Mouse (Mus musculus) forebrain, embryonic 15.5 days (tissue): ENCODE data around the gene 1700037H04Rik. TPM values are rescaled to one million over a fixed set of nuclear protein-coding genes. Genes with fewer than 3 reads are reported as not detected.

Experiments used
- ATAC-seq: fragments of 200-750 bp; cut with Nextera tagmentation; replicated peaks from 2 replicates; pipeline ENCODE4 v1.8.0; 2017; ENCODE audit warnings: mild to moderate bottlenecking, moderate TSS enrichment, moderate library complexity
- H3K27ac ChIP-seq: fragments of 300-500 bp; sonication (generic); replicated peaks from 2 replicates; pipeline ENCODE4 v1.5.1; 2015; ENCODE audit warnings: mild to moderate bottlenecking, inconsistent platforms
- H3K27me3 ChIP-seq: fragments of 300-500 bp; sonication (generic); 2 replicates; pipeline ENCODE4 v1.6.1; 2015; ENCODE audit warnings: inconsistent platforms
- H3K36me3 ChIP-seq: fragments of 300-500 bp; sonication (generic); 2 replicates; pipeline ENCODE4 v1.6.1; 2015; ENCODE audit warnings: mild to moderate bottlenecking, inconsistent platforms
- H3K4me1 ChIP-seq: fragments of 300-500 bp; sonication (generic); 2 replicates; pipeline ENCODE4 v1.6.1; 2015; ENCODE audit warnings: inconsistent platforms
- H3K4me2 ChIP-seq: fragments of 300-500 bp; sonication (generic); replicated peaks from 2 replicates; pipeline ENCODE4 v1.6.1; 2015; ENCODE audit warnings: mild to moderate bottlenecking, inconsistent platforms
- H3K4me3 ChIP-seq: fragments of 300-500 bp; sonication (generic); 2 replicates; pipeline ENCODE4 v1.5.1; 2015; ENCODE audit warnings: mild to moderate bottlenecking, inconsistent platforms
- H3K9ac ChIP-seq: fragments of 300-500 bp; sonication (generic); replicated peaks from 2 replicates; pipeline ENCODE4 v1.6.1; 2015; ENCODE audit warnings: mild to moderate bottlenecking, inconsistent platforms
- H3K9me3 ChIP-seq: fragments of 300-500 bp; sonication (generic); 2 replicates; pipeline ENCODE4 v1.6.1; 2016; ENCODE audit warnings: inconsistent platforms
- WGBS: fragments of 180-500 bp; shearing (Covaris S2); methylation state at CpG from one replicate; pipeline ENCODE4 v1.1.7; 2015; ENCODE audit warnings: mixed read lengths; 5-methylcytosine and 5-hydroxymethylcytosine counted together
- polyA plus RNA-seq: library from polyadenylated mRNA; unstranded; fragments of >200 nt; fragmentation: Nextera tagmentation; extraction: Ambion mirVana; gene quantifications from 2 replicates; pipeline ENCODE4 v1.2.1, GENCODE M21; 2015

1700037H04Rik gene
- polyA plus RNA-seq = 88.7 and 95.4 TPM in 2 replicates

- peak; percentile 98 for ATAC-seq
- H3K9ac ChIP-seq = peak within 1 kb of the TSS; percentile 78
- H3K4me1 ChIP-seq = peaks cover 30% of the 10 kb centered on the region
- WGBS = under 1% methylated on average over 54 of the region's 54 CpGs
- H3K4me2 ChIP-seq = peak within 1 kb of the TSS; percentile 60
- no peaks in the 10 kb centered on the region for H3K9me3 ChIP-seq
- H3K27ac ChIP-seq = peak within 1 kb of the TSS; percentile 94
- H3K27me3 ChIP-seq = no peaks in the 10 kb centered on the region
- no peaks in the 10 kb centered on the region for H3K36me3 ChIP-seq
- peak within 1 kb of the TSS; percentile 70 for H3K4me3 ChIP-seq
These were observed at the start of gene 1700037H04Rik for GRCm38 (mm10) chr2:131159938-131160581. Gene 1700037H04Rik (minus strand): TSS chr2:131160081.

- H3K4me3 ChIP-seq = peak overlapping the region; percentile 67; the same call in 1 of the 2 replicates
- H3K4me1 ChIP-seq = peaks cover 15% of the 10 kb centered on the region
- 76% methylated on average over 4 of the region's 4 CpGs for WGBS
- no peaks in the 10 kb centered on the region for H3K27me3 ChIP-seq
- H3K36me3 ChIP-seq = peaks cover 3% of the 10 kb centered on the region
- peak; percentile 1; the same call in 1 of the 2 replicates for ATAC-seq
- peak overlapping the region; percentile 62 for H3K4me2 ChIP-seq
- peak overlapping the region; percentile 73 for H3K9ac ChIP-seq
- no peaks in the 10 kb centered on the region for H3K9me3 ChIP-seq
- H3K27ac ChIP-seq = peak overlapping the region; percentile 91
These were observed 49.4 kb upstream of the 1700037H04Rik start for GRCm38 (mm10) chr2:131209125-131209795.

- Histone ChIP-seq H3K4me2 (no peak overlapping the region), H3K36me3 (peaks cover 3% of the 10 kb centered on the region), H3K9me3 (no peaks in the 10 kb centered on the region), H3K9ac (no peak overlapping the region), H3K27me3 (no peaks in the 10 kb centered on the region), H3K4me3 (no peak overlapping the region), H3K4me1 (peaks cover 15% of the 10 kb centered on the region), H3K27ac (no peak overlapping the region)
- ATAC-seq = no peak
- WGBS = 93% methylated on average over 2 of the region's 2 CpGs
These were observed 48.5 kb upstream of the 1700037H04Rik start for GRCm38 (mm10) chr2:131208356-131208755.

- H3K27me3 ChIP-seq = no peaks in the 10 kb centered on the region
- 84% methylated on average over 4 of the region's 4 CpGs for WGBS
- H3K9me3 ChIP-seq = no peaks in the 10 kb centered on the region
- no peak within 1 kb of the TSS for H3K4me2 ChIP-seq
- H3K27ac ChIP-seq = no peak within 1 kb of the TSS
- H3K4me1 ChIP-seq = peaks cover 15% of the 10 kb centered on the region
- no peaks in the 10 kb centered on the region for H3K36me3 ChIP-seq
- H3K4me3 ChIP-seq = no peak within 1 kb of the TSS
- H3K9ac ChIP-seq = no peak within 1 kb of the TSS
- no peak for ATAC-seq
These were observed 46.9 kb upstream of the 1700037H04Rik start, which contains the start of gene Ap5s1 for GRCm38 (mm10) chr2:131206778-131207177. Gene Ap5s1 (plus strand): TSS chr2:131207078.

- H3K27me3 ChIP-seq = no peaks in the 10 kb centered on the region
- no peak for ATAC-seq
- H3K27ac ChIP-seq = no peak overlapping the region
- 94% methylated on average over 8 of the region's 8 CpGs for WGBS
- peaks cover 7% of the 10 kb centered on the region for H3K4me1 ChIP-seq
- no peak overlapping the region for H3K4me3 ChIP-seq
- H3K4me2 ChIP-seq = no peak overlapping the region
- no peaks in the 10 kb centered on the region for H3K36me3 ChIP-seq
- H3K9ac ChIP-seq = no peak overlapping the region
- no peaks in the 10 kb centered on the region for H3K9me3 ChIP-seq
These were observed 45.8 kb upstream of the 1700037H04Rik start for GRCm38 (mm10) chr2:131205521-131206182.

- Histone ChIP-seq H3K9ac (no peak overlapping the region), H3K27ac (no peak overlapping the region), H3K27me3 (no peaks in the 10 kb centered on the region), H3K4me3 (no peak overlapping the region), H3K4me2 (no peak overlapping the region), H3K9me3 (no peaks in the 10 kb centered on the region), H3K36me3 (no peaks in the 10 kb centered on the region), H3K4me1 (peaks cover 3% of the 10 kb centered on the region)
- 49% methylated on average over 7 of the region's 7 CpGs for WGBS
- ATAC-seq = no peak
These were observed 44.6 kb upstream of the 1700037H04Rik start for GRCm38 (mm10) chr2:131204410-131204981.

GRCm38 (mm10) chr2:131203816-131204409, 44.0 kb upstream of the 1700037H04Rik start:
- Histone ChIP-seq H3K4me1 (no peaks in the 10 kb centered on the region), H3K4me2 (no peak overlapping the region), H3K9me3 (no peaks in the 10 kb centered on the region), H3K27ac (no peak overlapping the region), H3K4me3 (no peak overlapping the region), H3K27me3 (no peaks in the 10 kb centered on the region), H3K36me3 (no peaks in the 10 kb centered on the region), H3K9ac (no peak overlapping the region)
- 85% methylated on average over 6 of the region's 6 CpGs for WGBS
- no peak for ATAC-seq

- Histone ChIP-seq H3K4me2 (no peak overlapping the region), H3K4me3 (no peak overlapping the region), H3K9ac (no peak overlapping the region), H3K4me1 (no peaks in the 10 kb centered on the region), H3K36me3 (no peaks in the 10 kb centered on the region), H3K9me3 (no peaks in the 10 kb centered on the region), H3K27me3 (no peaks in the 10 kb centered on the region), H3K27ac (no peak overlapping the region)
- 75% methylated on average over 3 of the region's 3 CpGs for WGBS
- no peak for ATAC-seq
These were observed 41.4 kb upstream of the 1700037H04Rik start for GRCm38 (mm10) chr2:131201262-131201661.

- WGBS = 88% methylated on average over 2 of the region's 2 CpGs
- ATAC-seq = no peak
- H3K9me3 ChIP-seq = no peaks in the 10 kb centered on the region
- H3K27ac ChIP-seq = no peak overlapping the region
- H3K9ac ChIP-seq = no peak overlapping the region
- H3K4me2 ChIP-seq = no peak overlapping the region
- H3K36me3 ChIP-seq = no peaks in the 10 kb centered on the region
- no peak overlapping the region for H3K4me3 ChIP-seq
- no peaks in the 10 kb centered on the region for H3K27me3 ChIP-seq
- no peaks in the 10 kb centered on the region for H3K4me1 ChIP-seq
These were observed 40.8 kb upstream of the 1700037H04Rik start for GRCm38 (mm10) chr2:131200710-131201109.

GRCm38 (mm10) chr2:131196606-131197316, 36.9 kb upstream of the 1700037H04Rik start:
- Histone ChIP-seq H3K9ac (no peak overlapping the region), H3K9me3 (no peaks in the 10 kb centered on the region), H3K4me1 (no peaks in the 10 kb centered on the region), H3K4me2 (no peak overlapping the region), H3K4me3 (no peak overlapping the region), H3K27ac (no peak overlapping the region), H3K27me3 (no peaks in the 10 kb centered on the region), H3K36me3 (peaks cover 16% of the 10 kb centered on the region; the same call in 1 of the 2 replicates)
- ATAC-seq = no peak
- 93% methylated on average over 16 of the region's 16 CpGs for WGBS

GRCm38 (mm10) chr2:131191005-131191390, 31.1 kb upstream of the 1700037H04Rik start:
- Histone ChIP-seq H3K4me3 (no peak overlapping the region), H3K36me3 (peaks cover 16% of the 10 kb centered on the region; the same call in 1 of the 2 replicates), H3K27me3 (no peaks in the 10 kb centered on the region), H3K9me3 (no peaks in the 10 kb centered on the region), H3K27ac (peak overlapping the region; percentile 69), H3K4me1 (peaks cover 35% of the 10 kb centered on the region), H3K9ac (0 out of 2 replicates have a peak overlapping the region, but pooled peaks have one; percentile 26), H3K4me2 (no peak overlapping the region)
- ATAC-seq = no peak
- WGBS = 56% methylated on average over 7 of the region's 7 CpGs
